ENCODE assay signal across 11 mouse cellular contexts in genomic region chr16:33582495-33582894, GRCm38 (mm10).
DNase-seq lines count a peak whose midpoint lies in the region; ATAC-seq and TF ChIP-seq lines count a peak whose summit lies in the region.
"Had no signal": no experiment of that assay in that cellular context is flagged by ENCODE, and none has a peak within 500 bp of the region (broad histone marks: within the 10 kb centered on the region; RNA-seq: fewer than 3 reads in every experiment).

No protein-coding gene starts in this region.

- peak in 1 of 2 experiments; percentile 32 for DNase-seq in heart, adult 2 months
- no peak for DNase-seq in heart, postnatal 4 days
- DNase-seq in liver, postnatal 0 days: no peak
- no peak for DNase-seq in heart, embryonic 10.5 days (ENCODE audit: low spot score)
- DNase-seq in lung, postnatal 25 days (ENCODE audit: low spot score): peak; percentile 56
- DNase-seq in yolk sac, embryonic 10.5 days (ENCODE audit: low spot score): no peak
- no peak for DNase-seq in cerebellum, adult 2 months
- DNase-seq: cerebellum, postnatal 10 days; retina, postnatal 1 day had no signal

- no peak overlapping the region for H3K4me3 ChIP-seq in heart, adult 2 months
- no peak overlapping the region for H3K4me3 ChIP-seq in liver, embryonic 15.5 days (replicated peaks)
- H3K4me3 ChIP-seq in liver, postnatal 0 days (ENCODE audit: low read depth, low read length): no peak overlapping the region
- no peak overlapping the region for H3K4me3 ChIP-seq in heart, embryonic 10.5 days
- no peak overlapping the region for H3K4me3 ChIP-seq in cerebellum, adult 2 months (replicated peaks; ENCODE audit: insufficient read depth, low read depth, low read length)

- ATAC-seq in liver, embryonic 15.5 days (ENCODE audit: insufficient read depth): no peak
- no peak for ATAC-seq in liver, postnatal 0 days
- ATAC-seq: forebrain, embryonic 14.5 days had no signal

- no peaks in the 10 kb centered on the region for H3K9me3 ChIP-seq in liver, embryonic 15.5 days (replicated peaks)
- no peaks in the 10 kb centered on the region for H3K9me3 ChIP-seq in liver, postnatal 0 days (ENCODE audit: low read length)
- H3K9me3 ChIP-seq in heart, embryonic 10.5 days: no peaks in the 10 kb centered on the region

- peak overlapping the region; percentile 90 for H3K27ac ChIP-seq in heart, adult 2 months
- 0 out of 2 replicates have a peak overlapping the region, but pooled peaks have one; percentile 19 for H3K27ac ChIP-seq in liver, embryonic 15.5 days (replicated peaks)
- H3K27ac ChIP-seq in liver, postnatal 0 days (ENCODE audit: low read depth): no peak overlapping the region
- H3K27ac ChIP-seq in heart, embryonic 10.5 days: peak overlapping the region; percentile 86
- H3K27ac ChIP-seq in cerebellum, adult 2 months (ENCODE audit: insufficient read depth, low read length): no peak overlapping the region

- no peak for TF ChIP-seq CTCF in heart, adult 2 months (IDR thresholded peaks at IDR 0.05)
- no peak for TF ChIP-seq CTCF in liver, postnatal 0 days (IDR thresholded peaks at IDR 0.05; ENCODE audit: low read depth)
- no peak for TF ChIP-seq CTCF in cerebellum, adult 2 months (IDR thresholded peaks at IDR 0.05; ENCODE audit: borderline replicate concordance, insufficient read depth, low read depth, low read length)

- no peak overlapping the region for H3K4me2 ChIP-seq in liver, embryonic 15.5 days
- H3K4me2 ChIP-seq in liver, postnatal 0 days (ENCODE audit: low read depth, low read length): no peak overlapping the region

- no peaks in the 10 kb centered on the region for H3K79me2 ChIP-seq in heart, adult 2 months (replicated peaks; ENCODE audit: control insufficient read depth, insufficient read depth, low read length)

- TF ChIP-seq POLR2A in heart, adult 2 months (IDR thresholded peaks at IDR 0.05; ENCODE audit: insufficient read depth, low read depth, low read length): no peak
- TF ChIP-seq POLR2A in cerebellum, adult 2 months (IDR thresholded peaks at IDR 0.05; ENCODE audit: borderline replicate concordance, insufficient read depth, low read length): no peak

- 42% methylated on average over 8 of the region's 8 CpGs for WGBS in heart, adult 2 months
- WGBS in liver, embryonic 15.5 days (ENCODE audit: insufficient replicate concordance): 62% methylated on average over 8 of the region's 8 CpGs
- 58% methylated on average over 8 of the region's 8 CpGs for WGBS in liver, postnatal 0 days (ENCODE audit: insufficient replicate concordance)
- 83% methylated on average over 8 of the region's 8 CpGs for WGBS in heart, embryonic 10.5 days
- WGBS in cerebellum, adult 2 months: 84% methylated on average over 8 of the region's 8 CpGs

- no peaks in the 10 kb centered on the region for H3K27me3 ChIP-seq in heart, adult 2 months (ENCODE audit: control insufficient read depth, insufficient read depth, low read length)
- H3K27me3 ChIP-seq in liver, embryonic 15.5 days: peaks cover 27% of the 10 kb centered on the region
- H3K27me3 ChIP-seq in liver, postnatal 0 days (ENCODE audit: insufficient read depth, low read length): no peaks in the 10 kb centered on the region
- H3K27me3 ChIP-seq in heart, embryonic 10.5 days (ENCODE audit: insufficient read depth, poor library complexity, severe bottlenecking): no peaks in the 10 kb centered on the region
- no peaks in the 10 kb centered on the region for H3K27me3 ChIP-seq in cerebellum, adult 2 months (ENCODE audit: control insufficient read depth, insufficient read depth, low read length)

- intact Hi-C loops in heart, adult 2 months (cut with DNase I): loop anchor here (1.0 to 10.0 kb wide), 3 partner anchors 98 to 362 kb away; no protein-coding TSS in a partner anchor

- H3K9ac ChIP-seq in heart, adult 2 months (ENCODE audit: low read depth, low read length): no peak overlapping the region
- H3K9ac ChIP-seq in liver, embryonic 15.5 days: no peak overlapping the region
- no peak overlapping the region for H3K9ac ChIP-seq in liver, postnatal 0 days (replicated peaks)

- peaks cover 12% of the 10 kb centered on the region for H3K36me3 ChIP-seq in heart, adult 2 months (ENCODE audit: control insufficient read depth, insufficient read depth, low read length)
- H3K36me3 ChIP-seq in liver, embryonic 15.5 days (replicated peaks): no peaks in the 10 kb centered on the region
- no peaks in the 10 kb centered on the region for H3K36me3 ChIP-seq in liver, postnatal 0 days (replicated peaks; ENCODE audit: insufficient read depth, low read length)
- H3K36me3 ChIP-seq in heart, embryonic 10.5 days: no peaks in the 10 kb centered on the region

- no peak for TF ChIP-seq EP300 in heart, adult 2 months (IDR thresholded peaks at IDR 0.05; ENCODE audit: insufficient read depth, low read depth, low read length)
- no peak for TF ChIP-seq EP300 in liver, postnatal 0 days (IDR thresholded peaks at IDR 0.05; ENCODE audit: low read depth)

- peaks cover 48% of the 10 kb centered on the region for H3K4me1 ChIP-seq in heart, adult 2 months (ENCODE audit: control insufficient read depth, insufficient read depth, low read length)
- H3K4me1 ChIP-seq in liver, embryonic 15.5 days (replicated peaks): peaks cover 10% of the 10 kb centered on the region; the same call in 1 of the 2 replicates
- peaks cover 8% of the 10 kb centered on the region for H3K4me1 ChIP-seq in liver, postnatal 0 days (ENCODE audit: insufficient read depth)
- H3K4me1 ChIP-seq in heart, embryonic 10.5 days: peaks cover 73% of the 10 kb centered on the region
- H3K4me1 ChIP-seq in cerebellum, adult 2 months (ENCODE audit: control insufficient read depth, insufficient read depth, low read length): peaks cover 12% of the 10 kb centered on the region

Comparison
In these comparisons a context has a peak if more than half of its experiments do, and no peak if none do; other contexts are left out.
1. H3K27ac ChIP-seq: peak in heart, adult 2 months (single experiment), liver, embryonic 15.5 days (single experiment) and heart, embryonic 10.5 days (single experiment); none in liver, postnatal 0 days (single experiment) and cerebellum, adult 2 months (single experiment).